Mouse (Mus musculus) forebrain, embryonic 16.5 days (tissue): ENCODE measurements around the gene Rcan2. TPM values are rescaled to one million over a fixed set of nuclear protein-coding genes. Genes with fewer than 3 reads are reported as not detected.
A peak's percentile ranks its signal among the peaks of the same experiment; 100 is the strongest.

Experiments
- ATAC-seq: fragments of 200-750 bp; cut with Nextera tagmentation; 2 replicates; pipeline ENCODE4 v1.8.0; 2017; ENCODE audit warnings: mild to moderate bottlenecking, moderate library complexity
- H3K27ac ChIP-seq: fragments of 300-500 bp; sonication (generic); 2 replicates; pipeline ENCODE4 v1.5.1; 2014; ENCODE audit warnings: low read length, control low read depth
- H3K27me3 ChIP-seq: fragments of 300-500 bp; sonication (generic); replicated peaks from 2 replicates; pipeline ENCODE4 v1.6.1; 2014; ENCODE audit warnings: low read length; ENCODE audit not compliant: control insufficient read depth, insufficient read depth
- H3K36me3 ChIP-seq: fragments of 300-500 bp; sonication (generic); 2 replicates; pipeline ENCODE4 v1.6.1; 2014; ENCODE audit not compliant: control insufficient read depth, insufficient read depth
- H3K4me1 ChIP-seq: fragments of 300-500 bp; sonication (generic); replicated peaks from 2 replicates; pipeline ENCODE4 v1.6.1; 2014; ENCODE audit warnings: low read length; ENCODE audit not compliant: control insufficient read depth, insufficient read depth
- H3K4me2 ChIP-seq: fragments of 300-500 bp; sonication (generic); 2 replicates; pipeline ENCODE4 v1.6.1; 2014; ENCODE audit warnings: mild to moderate bottlenecking, low read length, control low read depth
- H3K4me3 ChIP-seq: fragments of 300-500 bp; sonication (generic); replicated peaks from 2 replicates; pipeline ENCODE4 v1.5.1; 2014; ENCODE audit warnings: mild to moderate bottlenecking, low read length, control low read depth
- H3K9ac ChIP-seq: fragments of 300-500 bp; sonication (generic); replicated peaks from 2 replicates; pipeline ENCODE4 v1.6.1; 2014; ENCODE audit warnings: low read depth, low read length, control low read depth
- H3K9me3 ChIP-seq: fragments of 300-500 bp; sonication (generic); 2 replicates; pipeline ENCODE4 v1.6.1; 2016; ENCODE audit warnings: low read length; ENCODE audit not compliant: control insufficient read depth
- WGBS: fragments of 180-500 bp; shearing (Covaris S2); extraction: QIAGEN DNeasy Blood & Tissue Kit; methylation state at CpG from one replicate; pipeline ENCODE4 v1.1.7; 2014; 5-methylcytosine and 5-hydroxymethylcytosine counted together
- polyA plus RNA-seq: library from polyadenylated mRNA; unstranded; fragments of >200 nt; fragmentation: Nextera tagmentation; extraction: Ambion mirVana; gene quantifications from 2 replicates; pipeline ENCODE4 v1.2.1, GENCODE M21; 2015

Gene Rcan2
- polyA plus RNA-seq, 1 experiment from 2014 or later, result 47.1 TPM

DNA sequence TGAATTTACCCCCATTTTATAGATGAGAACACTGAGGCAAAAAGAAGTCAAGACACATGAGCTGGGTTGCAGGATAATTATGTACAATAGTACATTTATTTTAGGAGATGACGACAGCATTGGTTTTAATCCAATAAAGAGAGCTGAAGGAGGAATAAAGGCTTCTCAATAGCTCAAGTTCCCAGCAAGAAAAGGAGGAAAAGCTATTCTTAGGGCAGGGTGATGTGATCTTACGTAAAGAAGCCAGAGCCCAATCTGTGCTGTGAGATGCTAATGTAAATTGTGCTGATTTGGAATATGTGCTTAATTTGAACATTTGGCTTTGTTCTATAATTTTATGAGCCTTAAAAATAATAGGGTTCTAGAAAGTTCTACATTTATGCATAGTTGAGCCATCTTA, 176.4 kb downstream of the Rcan2 start:
- H3K4me2 ChIP-seq, result no peak overlapping the region
- H3K4me1 ChIP-seq, result no peaks in the 10 kb centered on the region
- no peaks in the 10 kb centered on the region for H3K27me3 ChIP-seq
- H3K9ac ChIP-seq, result no peak overlapping the region
- WGBS, result 70% methylated on average over 2 of the region's 2 CpGs
- H3K36me3 ChIP-seq, result no peaks in the 10 kb centered on the region
- H3K4me3 ChIP-seq, result no peak overlapping the region
- H3K9me3 ChIP-seq, result no peaks in the 10 kb centered on the region
- no peak for ATAC-seq
- H3K27ac ChIP-seq, result no peak overlapping the region

DNA sequence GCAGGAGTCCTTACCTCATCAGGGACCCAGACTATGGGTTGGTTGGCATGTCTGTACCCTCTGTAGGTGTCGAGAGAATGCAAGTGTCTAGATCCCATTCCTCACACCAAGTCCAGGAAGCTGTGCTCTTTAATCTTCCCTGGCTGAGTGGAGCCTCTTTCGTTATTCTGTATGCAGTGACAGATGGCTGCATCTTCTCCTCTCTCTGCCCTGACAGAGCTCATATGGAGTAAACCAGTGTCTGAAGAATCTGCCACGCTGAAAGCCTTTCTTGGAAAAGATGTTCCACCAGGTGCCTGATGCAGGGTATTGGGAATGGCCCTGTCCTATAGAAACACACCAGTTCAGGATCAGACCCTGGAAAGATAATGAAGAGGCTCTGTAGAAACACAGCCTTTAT, 178.8 kb downstream of the Rcan2 start:
- 73% methylated on average over 3 of the region's 3 CpGs for WGBS
- Histone ChIP-seq H3K4me3 (no peak overlapping the region), H3K9ac (no peak overlapping the region), H3K27ac (no peak overlapping the region), H3K4me2 (no peak overlapping the region), H3K4me1 (no peaks in the 10 kb centered on the region), H3K27me3 (no peaks in the 10 kb centered on the region), H3K9me3 (no peaks in the 10 kb centered on the region), H3K36me3 (no peaks in the 10 kb centered on the region)
- no peak for ATAC-seq

DNA sequence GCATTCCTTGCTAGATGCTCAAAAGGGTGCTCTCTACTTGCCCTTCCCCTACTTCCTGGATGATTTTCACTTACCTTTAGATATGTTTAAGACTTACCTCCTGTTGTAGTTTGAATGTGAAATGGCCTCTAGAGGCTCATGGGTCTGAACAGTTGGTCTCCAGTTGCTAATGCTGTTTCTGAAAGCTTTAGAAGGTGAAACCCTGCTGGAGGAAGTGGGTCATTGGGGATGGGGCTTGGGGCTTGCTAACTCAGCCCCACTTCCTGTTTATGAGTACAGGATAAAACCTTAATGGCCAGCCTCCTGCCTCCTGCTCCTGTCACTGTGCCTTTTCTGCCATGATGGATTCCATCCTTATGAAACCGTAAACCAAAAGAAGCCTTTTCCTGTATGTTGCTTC, 181.4 kb downstream of the Rcan2 start:
- Histone ChIP-seq H3K9me3 (no peaks in the 10 kb centered on the region), H3K4me3 (no peak overlapping the region), H3K9ac (no peak overlapping the region), H3K36me3 (no peaks in the 10 kb centered on the region), H3K4me2 (no peak overlapping the region), H3K27me3 (no peaks in the 10 kb centered on the region), H3K4me1 (no peaks in the 10 kb centered on the region), H3K27ac (no peak overlapping the region)
- 93% methylated on average over 1 of the region's 1 CpGs for WGBS
- no peak for ATAC-seq

DNA sequence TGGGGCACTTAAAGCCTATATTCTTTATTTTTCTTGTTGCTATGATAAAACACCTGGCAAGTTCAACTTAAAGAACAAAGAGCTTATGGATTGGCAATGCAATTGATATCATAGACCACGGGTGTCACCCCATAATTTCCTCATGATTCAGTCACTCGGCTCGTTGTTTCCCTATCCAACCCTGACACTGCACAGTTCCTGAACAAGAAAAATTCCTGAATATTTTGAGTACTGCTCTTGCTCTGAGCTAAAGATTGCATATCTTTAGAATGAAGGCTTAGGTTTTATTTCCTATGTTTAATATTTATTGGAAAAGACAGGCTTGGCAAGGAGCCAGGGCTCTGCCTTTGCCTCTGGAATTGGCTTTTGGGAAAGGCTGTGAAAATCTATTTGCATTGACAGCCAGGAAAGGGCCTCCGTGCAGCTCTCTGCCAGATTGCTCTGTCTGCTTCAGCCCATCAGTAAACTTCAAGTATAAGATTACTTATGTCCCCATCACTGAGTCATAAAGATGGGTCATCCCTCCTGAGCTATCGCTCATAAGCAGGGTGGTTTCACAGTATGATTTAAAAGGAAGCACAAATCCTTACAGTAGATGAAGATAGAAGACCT, 188.3 kb downstream of the Rcan2 start:
- peak; percentile 41; the same call in 1 of the 2 replicates for ATAC-seq
- no peak overlapping the region for H3K9ac ChIP-seq

DNA sequence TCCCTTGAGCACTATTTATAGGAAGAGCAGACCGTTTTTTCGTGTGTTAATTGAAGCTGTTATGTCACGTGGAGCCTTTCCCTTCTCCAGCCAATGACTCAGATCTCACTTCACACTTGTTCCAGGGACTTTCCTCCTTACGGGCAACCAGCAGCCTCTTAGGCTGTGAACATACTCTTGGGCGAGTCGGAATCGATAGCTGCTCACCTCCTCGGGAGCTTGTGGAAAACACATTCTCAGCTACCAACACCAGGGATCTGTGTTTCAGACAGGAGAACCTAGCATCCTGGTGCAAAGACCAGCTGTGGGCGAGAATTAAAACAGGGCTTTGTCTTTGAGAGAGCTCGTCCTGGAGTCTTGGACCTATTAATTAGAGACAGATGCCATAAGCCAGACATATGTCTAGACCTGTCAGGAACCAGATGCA, 189.8 kb downstream of the Rcan2 start:
- Histone ChIP-seq H3K27ac (no peak overlapping the region), H3K4me3 (no peak overlapping the region), H3K4me2 (no peak overlapping the region; the same call in 1 of the 2 replicates), H3K27me3 (no peaks in the 10 kb centered on the region), H3K36me3 (no peaks in the 10 kb centered on the region), H3K9ac (no peak overlapping the region), H3K4me1 (peaks cover 11% of the 10 kb centered on the region), H3K9me3 (no peaks in the 10 kb centered on the region)
- 45% methylated on average over 10 of the region's 10 CpGs for WGBS
- ATAC-seq, result peak; percentile 70

More for the DNA sequence above, 188.3 kb downstream of the Rcan2 start:
- H3K27ac ChIP-seq, result no peak overlapping the region; the same call in 1 of the 2 replicates
- H3K9me3 ChIP-seq, result no peaks in the 10 kb centered on the region
- H3K4me3 ChIP-seq, result no peak overlapping the region
- H3K4me2 ChIP-seq, result no peak overlapping the region
- H3K36me3 ChIP-seq, result no peaks in the 10 kb centered on the region
- H3K27me3 ChIP-seq, result no peaks in the 10 kb centered on the region
- 59% methylated on average over 5 of the region's 5 CpGs for WGBS
- peaks cover 11% of the 10 kb centered on the region for H3K4me1 ChIP-seq

DNA sequence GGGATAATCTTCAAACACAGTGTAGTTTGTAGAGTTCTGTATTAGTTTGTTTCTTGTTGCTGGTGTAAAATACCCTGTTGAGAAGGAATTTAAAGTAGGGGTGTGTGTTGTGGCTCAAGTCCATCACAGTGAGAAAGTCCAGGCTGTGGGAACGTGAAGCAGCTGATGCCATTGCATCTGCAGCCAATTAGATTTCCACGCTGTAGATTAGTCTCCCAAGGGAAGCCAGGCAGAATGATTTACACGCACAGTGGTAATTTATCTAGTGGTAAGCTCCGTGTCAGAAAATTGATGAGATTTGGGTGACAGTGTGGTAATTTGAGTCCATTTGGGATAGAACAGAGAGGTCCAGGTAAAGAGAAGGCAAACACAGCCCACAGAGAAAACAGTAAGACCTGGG, 192.9 kb downstream of the Rcan2 start:
- H3K9ac ChIP-seq, result no peak overlapping the region

DNA sequence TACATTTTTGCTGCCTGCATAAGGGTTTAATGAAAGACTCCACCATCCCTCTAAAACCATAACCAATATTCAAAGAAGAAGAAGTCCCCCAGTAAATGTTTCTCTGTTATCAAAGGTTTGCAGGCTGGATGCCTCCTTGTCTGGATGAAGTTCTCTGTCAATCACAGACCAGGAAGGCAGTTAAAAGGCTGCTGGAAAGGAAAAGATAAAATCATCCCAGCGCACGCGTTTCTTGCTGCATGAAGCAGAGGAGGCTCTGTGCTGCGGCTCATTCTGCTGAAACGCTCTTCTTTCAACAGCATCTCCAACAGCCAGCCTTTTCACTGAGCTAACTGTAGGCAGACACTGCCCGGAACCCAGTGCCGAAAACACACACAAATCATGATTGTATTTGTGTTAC, 196.4 kb downstream of the Rcan2 start:
- no peak overlapping the region for H3K4me3 ChIP-seq
- no peak for ATAC-seq
- H3K27ac ChIP-seq, result no peak overlapping the region
- H3K4me2 ChIP-seq, result no peak overlapping the region
- WGBS, result 89% methylated on average over 7 of the region's 7 CpGs
- H3K27me3 ChIP-seq, result no peaks in the 10 kb centered on the region
- H3K9ac ChIP-seq, result no peak overlapping the region
- no peaks in the 10 kb centered on the region for H3K9me3 ChIP-seq
- H3K4me1 ChIP-seq, result no peaks in the 10 kb centered on the region
- H3K36me3 ChIP-seq, result no peaks in the 10 kb centered on the region

More for the DNA sequence above, 192.9 kb downstream of the Rcan2 start:
- H3K9me3 ChIP-seq, result no peaks in the 10 kb centered on the region
- no peak for ATAC-seq
- H3K27me3 ChIP-seq, result no peaks in the 10 kb centered on the region
- no peak overlapping the region for H3K4me2 ChIP-seq
- H3K27ac ChIP-seq, result no peak overlapping the region
- peaks cover 11% of the 10 kb centered on the region for H3K4me1 ChIP-seq
- no peaks in the 10 kb centered on the region for H3K36me3 ChIP-seq
- H3K4me3 ChIP-seq, result no peak overlapping the region
- 45% methylated on average over 4 of the region's 4 CpGs for WGBS

- Histone ChIP-seq H3K4me1 (no peaks in the 10 kb centered on the region), H3K36me3 (no peaks in the 10 kb centered on the region), H3K27ac (no peak overlapping the region), H3K27me3 (no peaks in the 10 kb centered on the region), H3K4me3 (no peak overlapping the region), H3K9ac (no peak overlapping the region), H3K4me2 (no peak overlapping the region), H3K9me3 (no peaks in the 10 kb centered on the region)
- 93% methylated on average over 6 of the region's 6 CpGs for WGBS
- no peak for ATAC-seq
Observed at GRCm38 (mm10) chr17:43998095-43998494, 196.9 kb downstream of the Rcan2 start.

- Histone ChIP-seq H3K4me1 (no peaks in the 10 kb centered on the region), H3K4me2 (no peak overlapping the region), H3K9me3 (no peaks in the 10 kb centered on the region), H3K9ac (no peak overlapping the region), H3K4me3 (no peak overlapping the region), H3K27me3 (no peaks in the 10 kb centered on the region), H3K27ac (no peak overlapping the region), H3K36me3 (no peaks in the 10 kb centered on the region)
- 92% methylated on average over 2 of the region's 2 CpGs for WGBS
- no peak for ATAC-seq
Observed at GRCm38 (mm10) chr17:44004401-44004800, 203.2 kb downstream of the Rcan2 start.

- no peaks in the 10 kb centered on the region for H3K9me3 ChIP-seq
- no peak overlapping the region for H3K27ac ChIP-seq
- no peak for ATAC-seq
- H3K27me3 ChIP-seq, result no peaks in the 10 kb centered on the region
- H3K9ac ChIP-seq, result no peak overlapping the region
- WGBS, result 84% methylated on average over 2 of the region's 2 CpGs
- no peak overlapping the region for H3K4me3 ChIP-seq
- no peaks in the 10 kb centered on the region for H3K36me3 ChIP-seq
- no peaks in the 10 kb centered on the region for H3K4me1 ChIP-seq
- H3K4me2 ChIP-seq, result no peak overlapping the region
Observed at GRCm38 (mm10) chr17:44007411-44007810, 206.3 kb downstream of the Rcan2 start.
